Mouse (Mus musculus) lung, adult 18-20 months (tissue): ENCODE results near the gene Sfmbt1.
A peak's percentile ranks its signal among the peaks of the same experiment; 100 is the strongest.

Experiments
- DNase-seq, 2 experiments: peaks; one replicate each; pipeline ENCODE4 v3.0.0; 2022; ENCODE audit warnings: mixed read lengths in 2 of 2

The Sfmbt1 gene

GRCm38 (mm10) chr14:30826174-30827140 lies 111.8 kb downstream of the Sfmbt1 start:
- DNase-seq = no peak

DNA sequence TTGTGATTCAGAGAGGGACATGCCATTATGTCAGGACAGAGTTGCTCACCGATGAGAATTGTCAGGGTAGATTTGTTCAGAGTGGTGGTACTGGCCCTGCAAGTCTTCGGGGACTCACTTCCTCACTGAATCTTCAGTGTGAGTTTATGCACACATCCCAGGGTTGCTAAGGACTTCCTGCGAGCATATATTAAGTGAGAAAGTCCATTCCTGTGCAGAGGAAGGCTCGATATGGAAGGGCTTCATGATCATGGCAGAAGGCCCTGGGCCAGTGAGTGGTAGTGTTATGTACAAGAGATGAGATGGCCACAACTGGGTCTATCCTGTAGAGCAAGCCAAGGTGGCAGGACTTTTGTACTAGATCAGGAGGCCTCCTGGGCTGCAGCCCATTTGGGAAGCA lies 112.8 kb downstream of the Sfmbt1 start:
- no peak for DNase-seq

DNA sequence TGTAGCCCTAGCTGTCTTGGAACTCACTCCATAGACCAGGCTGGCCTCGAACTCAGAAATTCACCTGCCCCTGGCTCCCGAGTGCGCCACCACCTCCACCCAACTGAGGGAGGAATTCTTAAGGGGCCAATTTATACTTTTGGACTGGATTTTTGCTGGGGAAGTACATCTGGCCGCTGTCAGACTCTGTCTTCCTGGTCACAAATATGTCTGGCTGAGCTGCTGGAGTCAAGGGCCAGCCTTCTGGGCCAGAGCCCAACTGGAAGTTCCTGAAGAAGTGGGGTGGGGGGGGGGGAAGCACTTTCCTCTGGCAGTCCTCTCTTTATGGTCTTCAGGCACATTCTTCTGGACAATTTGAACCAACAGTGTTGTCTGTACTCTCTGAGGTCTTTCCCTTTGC lies 113.4 kb downstream of the Sfmbt1 start:
- peak; percentile 29 to 47 for DNase-seq

DNA sequence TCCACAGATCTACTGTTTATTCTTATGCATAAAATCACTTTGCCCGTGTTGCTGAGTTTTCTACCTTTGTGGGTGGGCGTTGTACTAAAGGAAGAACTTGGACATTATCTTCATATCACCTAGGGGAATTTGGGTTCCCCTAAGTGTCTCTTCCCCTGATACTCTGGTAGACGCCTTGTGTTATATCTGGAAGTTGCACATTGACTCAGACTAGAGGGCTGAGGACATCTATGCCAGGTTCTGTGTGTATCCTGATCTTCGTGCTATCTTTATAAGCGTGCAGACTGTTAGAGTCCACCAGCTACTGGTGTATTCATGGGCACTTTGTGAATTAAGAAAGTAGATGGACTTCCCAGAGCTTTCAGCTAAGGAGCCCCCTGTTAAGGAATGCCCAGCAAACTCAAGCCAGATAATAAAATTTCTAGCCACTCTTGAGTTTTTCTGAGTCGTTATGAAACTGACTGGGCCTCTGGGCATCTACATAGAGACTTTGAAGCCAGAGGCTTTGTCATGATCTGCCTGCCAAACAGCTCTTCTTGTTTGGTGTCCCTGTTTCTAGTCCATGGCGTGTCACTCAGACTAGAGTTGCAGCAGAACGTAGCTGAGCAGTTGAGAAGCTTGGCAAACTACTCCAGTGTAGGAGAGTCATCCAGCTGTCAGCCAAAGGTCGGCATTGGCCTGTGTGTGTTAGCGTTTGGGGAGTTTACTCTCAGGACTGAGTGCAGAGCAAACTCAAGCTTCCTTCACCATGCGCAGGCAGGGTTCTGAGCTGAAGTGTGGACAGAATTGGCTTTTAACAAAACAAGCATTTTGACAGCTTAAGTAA lies 114.2 kb downstream of the Sfmbt1 start:
- peak; percentile 85 to 89 for DNase-seq

- DNase-seq = no peak
Measured at GRCm38 (mm10) chr14:30837416-30837996, 122.9 kb downstream of the Sfmbt1 start.

DNA sequence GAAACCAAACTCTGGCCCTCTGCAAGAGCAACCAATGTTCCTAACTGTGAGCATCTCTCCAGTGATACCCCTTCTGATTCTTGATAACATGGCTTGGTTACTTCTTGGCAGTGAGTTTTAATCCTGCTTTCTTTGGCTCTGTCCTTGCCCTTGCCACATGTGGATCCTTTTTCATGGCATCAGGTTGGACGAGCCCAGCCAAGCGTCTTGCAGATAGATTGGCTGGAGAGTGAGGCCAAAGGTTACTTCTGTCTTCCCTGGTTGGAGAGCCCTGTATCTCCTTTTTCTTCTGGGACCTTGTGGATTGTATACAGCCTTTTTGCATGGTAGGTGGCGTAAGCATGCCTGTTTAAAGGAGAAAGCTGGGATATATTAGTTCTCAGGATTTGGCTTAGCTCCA lies 129.1 kb downstream of the Sfmbt1 start:
- no peak for DNase-seq

- no peak for DNase-seq
Measured at GRCm38 (mm10) chr14:30850504-30850903, 135.9 kb downstream of the Sfmbt1 start.

- no peak for DNase-seq
Measured at GRCm38 (mm10) chr14:30852325-30852724, 137.7 kb downstream of the Sfmbt1 start.

GRCm38 (mm10) chr14:30855316-30855715 lies 140.7 kb downstream of the Sfmbt1 start:
- DNase-seq = peak in 1 of 2 experiments; percentile 25

GRCm38 (mm10) chr14:30856885-30857507 lies 142.3 kb downstream of the Sfmbt1 start:
- DNase-seq = peak in 1 of 2 experiments; percentile 37

DNA sequence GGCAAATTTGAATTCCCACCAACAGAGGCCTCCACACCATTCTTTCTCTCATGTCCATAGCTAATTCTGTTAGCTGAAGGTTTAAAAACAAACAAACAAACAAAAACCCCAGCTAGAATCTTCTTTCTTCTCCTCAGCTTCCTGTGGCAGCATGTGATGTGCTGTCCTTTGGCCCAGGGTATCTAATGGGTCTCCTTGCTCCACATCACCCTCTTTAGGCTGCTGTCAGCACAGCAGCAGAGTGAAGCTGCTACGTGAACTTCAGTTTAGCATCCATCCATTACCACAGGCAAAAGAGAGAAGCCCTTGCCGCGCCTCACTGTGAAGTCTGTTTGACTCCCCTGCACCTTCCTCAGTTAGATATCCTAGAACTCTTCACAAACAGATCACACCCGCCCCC lies 143.3 kb downstream of the Sfmbt1 start:
- peak in 1 of 2 experiments; percentile 28 for DNase-seq

DNA sequence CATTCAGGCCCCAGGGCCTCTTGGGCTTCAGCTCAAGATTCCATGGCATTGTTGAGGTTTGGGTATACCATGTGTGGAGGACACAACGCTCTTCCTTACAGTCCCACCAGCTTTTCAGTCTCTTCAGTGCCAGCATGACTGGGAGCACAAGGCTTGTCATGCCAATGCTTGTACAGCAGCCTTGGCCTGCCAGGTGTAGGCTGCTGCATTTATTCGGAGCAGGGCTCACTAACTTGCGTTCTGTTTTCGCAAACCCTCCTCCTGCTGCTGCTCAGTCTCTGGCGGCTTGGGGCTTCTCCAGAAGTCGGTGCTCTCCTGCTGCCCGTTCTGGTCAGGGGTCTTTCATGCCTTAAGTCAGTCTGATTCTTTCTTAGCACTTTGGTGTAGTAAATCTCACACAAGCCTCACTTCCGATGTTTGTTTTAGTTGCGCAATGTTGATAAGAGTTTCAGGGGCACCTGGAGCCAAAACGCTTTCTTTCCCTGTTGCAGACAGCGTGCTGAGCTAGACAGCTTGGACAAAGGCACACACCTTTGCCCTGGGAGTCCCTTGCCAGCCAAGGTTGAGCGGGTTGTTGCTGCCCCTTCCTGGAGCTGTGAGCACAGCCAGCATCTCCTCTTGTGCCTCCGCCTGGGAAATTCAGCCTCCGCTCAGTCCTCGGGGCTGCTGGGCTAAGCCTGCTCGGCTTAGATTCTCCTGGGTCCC lies 146.9 kb downstream of the Sfmbt1 start:
- peak; percentile 67 to 75 for DNase-seq

DNA sequence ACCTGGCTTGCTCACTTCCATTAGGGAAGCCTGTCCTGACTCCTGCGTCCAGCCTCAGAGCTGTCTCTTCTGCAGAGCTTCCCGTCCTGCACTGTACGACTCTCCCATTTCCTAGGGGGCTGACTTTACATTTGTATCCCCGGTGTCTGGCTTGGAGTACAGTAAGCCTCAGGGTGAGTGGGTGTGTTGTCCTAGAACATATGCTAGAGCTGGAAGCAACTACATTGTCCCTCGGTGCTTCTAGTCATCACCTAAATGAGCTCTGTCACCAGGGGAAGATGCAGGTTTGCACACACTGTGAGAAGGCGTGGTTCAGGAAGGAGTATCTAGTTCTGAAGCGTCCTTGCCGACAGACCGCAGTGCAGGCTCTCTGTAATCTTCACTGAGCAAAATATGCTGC lies 147.7 kb downstream of the Sfmbt1 start:
- DNase-seq = no peak

- DNase-seq = no peak
Measured at GRCm38 (mm10) chr14:30865311-30865710, 150.7 kb downstream of the Sfmbt1 start.

- peak; percentile 73 to 86 for DNase-seq
Measured at GRCm38 (mm10) chr14:30867042-30867441, 152.4 kb downstream of the Sfmbt1 start.

DNA sequence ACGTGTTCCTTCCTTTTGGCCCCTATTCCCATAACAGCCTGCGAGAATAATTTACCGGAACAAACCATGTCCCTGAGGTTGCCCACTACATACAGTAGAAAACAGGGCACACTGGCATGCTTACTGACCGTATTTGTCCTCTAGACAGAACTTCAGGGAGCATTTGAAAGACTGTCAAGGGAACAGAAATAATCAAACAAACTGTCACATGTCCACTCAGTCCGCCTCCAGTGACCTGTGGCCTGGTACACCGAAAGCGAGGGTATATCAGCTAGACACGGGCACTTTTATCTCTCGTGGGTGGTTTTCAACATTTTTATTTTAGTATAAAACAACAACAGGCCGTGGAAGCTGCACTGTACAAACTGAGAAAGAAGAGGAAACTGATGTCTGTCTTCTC lies 154.2 kb downstream of the Sfmbt1 start:
- no peak for DNase-seq

DNA sequence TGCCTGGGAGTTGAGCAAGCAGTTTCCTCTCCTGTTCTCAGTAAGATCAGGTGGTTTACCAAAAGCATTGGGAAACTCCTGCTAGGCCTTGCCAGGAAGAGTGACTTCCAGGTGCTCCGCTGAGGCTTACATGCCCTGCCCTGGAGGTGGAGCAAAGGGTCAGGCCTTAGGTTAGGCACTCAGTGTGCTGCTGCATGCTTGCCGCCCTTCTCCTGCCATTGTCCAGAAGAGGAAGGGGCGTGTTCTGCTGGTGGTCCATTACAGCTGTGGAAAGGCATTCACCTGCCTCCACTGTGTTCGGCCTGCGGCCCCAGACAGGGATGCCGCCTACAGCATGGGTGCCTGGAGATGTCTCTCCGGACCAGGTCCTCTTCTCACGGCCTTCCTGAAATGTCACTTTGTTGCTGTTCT lies 154.7 kb downstream of the Sfmbt1 start:
- peak; percentile 82 to 89 for DNase-seq

- peak in 1 of 2 experiments; percentile 39 for DNase-seq
Measured at GRCm38 (mm10) chr14:30870206-30871147, 155.8 kb downstream of the Sfmbt1 start.
